Comparison of ENCODE assay signal across 24 mouse cellular contexts in the genomic region with DNA sequence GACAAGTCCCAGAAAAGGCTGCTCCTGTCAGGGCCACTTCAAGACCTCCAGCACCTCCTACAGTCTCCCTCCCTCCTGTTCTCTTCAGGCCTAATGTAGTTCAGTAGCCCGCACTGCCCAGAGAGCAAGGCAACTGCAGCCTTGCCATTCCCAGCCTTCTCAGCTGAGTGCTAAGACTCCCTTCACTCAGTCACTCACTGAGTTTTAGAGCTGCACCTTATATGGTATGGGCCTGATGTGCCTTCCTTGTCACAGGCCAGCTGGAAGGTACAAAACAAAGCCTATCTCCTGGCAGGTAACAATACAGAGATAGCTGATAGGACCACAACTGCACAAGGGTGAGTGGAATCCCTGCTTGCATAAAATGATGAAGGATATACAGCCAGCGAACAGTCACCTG. TPM values are rescaled to one million over a fixed set of nuclear protein-coding genes. Genes with fewer than 3 reads are reported as not detected.
DNase-seq lines count a peak whose midpoint lies in the region; ATAC-seq lines count a peak whose summit lies in the region.
"Had no signal": no experiment of that assay in that cellular context is flagged by ENCODE, and none has a peak within 500 bp of the region (broad histone marks: within the 10 kb centered on the region; RNA-seq: fewer than 3 reads in every experiment).

No protein-coding gene starts in this region.

- H3K4me2 ChIP-seq in intestine, embryonic 14.5 days (ENCODE audit: low read length) = no peak overlapping the region
- H3K4me2 ChIP-seq in intestine, embryonic 15.5 days (replicated peaks) = no peak overlapping the region
- H3K4me2 ChIP-seq: embryonic facial prominence, embryonic 12.5 days; forebrain, embryonic 13.5 days; forebrain, embryonic 15.5 days had no signal

- no peaks in the 10 kb centered on the region for H3K36me3 ChIP-seq in intestine, embryonic 14.5 days (ENCODE audit: control insufficient read depth, insufficient read depth, low read length)
- no peaks in the 10 kb centered on the region for H3K36me3 ChIP-seq in intestine, embryonic 15.5 days
- H3K36me3 ChIP-seq: embryonic facial prominence, embryonic 10.5 days; embryonic facial prominence, embryonic 12.5 days; forebrain, embryonic 15.5 days; G1E had no signal

- WGBS in intestine, embryonic 14.5 days = 90% methylated on average over 2 of the region's 2 CpGs
- WGBS in intestine, embryonic 15.5 days = 87% methylated on average over 2 of the region's 2 CpGs

- no peak overlapping the region for H3K9ac ChIP-seq in intestine, embryonic 14.5 days (ENCODE audit: low read length)
- no peak overlapping the region for H3K9ac ChIP-seq in intestine, embryonic 15.5 days
- H3K9ac ChIP-seq: embryonic facial prominence, embryonic 12.5 days; forebrain, embryonic 13.5 days; forebrain, embryonic 15.5 days had no signal

- no peak for DNase-seq in frontal cortex, postnatal 10 days (ENCODE audit: low spot score in 2 of 2)
- peak; percentile 61 for DNase-seq in heart, adult 11 months
- DNase-seq in heart, adult 18-20 months = no peak
- peak; percentile 24 for DNase-seq in intestine, embryonic 14.5 days (ENCODE audit: low spot score)
- DNase-seq: adrenal gland, adult 8-10 months; adrenal gland, postnatal 14 days; adrenal gland, postnatal 36 days; B cell, adult 2 months; cerebellum, adult 11-12 months; cerebellum, adult 2 months; cerebellum, adult 9-10 months; cerebellum, postnatal 10 days; cerebellum, postnatal 25 days had no signal

- no peak overlapping the region for H3K27ac ChIP-seq in intestine, embryonic 14.5 days (ENCODE audit: low read depth)
- H3K27ac ChIP-seq in intestine, embryonic 15.5 days = no peak overlapping the region
- H3K27ac ChIP-seq: embryonic facial prominence, embryonic 10.5 days; embryonic facial prominence, embryonic 12.5 days; forebrain, embryonic 13.5 days; forebrain, embryonic 15.5 days had no signal

- H3K4me3 ChIP-seq in intestine, embryonic 14.5 days (ENCODE audit: low read depth, low read length) = no peak overlapping the region
- H3K4me3 ChIP-seq in intestine, embryonic 15.5 days (replicated peaks) = no peak overlapping the region
- H3K4me3 ChIP-seq: embryonic facial prominence, embryonic 10.5 days; embryonic facial prominence, embryonic 12.5 days; forebrain, embryonic 13.5 days; forebrain, embryonic 15.5 days had no signal

- no peaks in the 10 kb centered on the region for H3K9me3 ChIP-seq in intestine, embryonic 14.5 days (ENCODE audit: control insufficient read depth, low read length)
- no peaks in the 10 kb centered on the region for H3K9me3 ChIP-seq in intestine, embryonic 15.5 days
- H3K9me3 ChIP-seq: embryonic facial prominence, embryonic 10.5 days; embryonic facial prominence, embryonic 12.5 days; forebrain, embryonic 13.5 days; forebrain, embryonic 15.5 days; G1E had no signal

- 0 out of 2 replicates have a peak, but pooled peaks cover 4% of the 10 kb centered on the region for H3K27me3 ChIP-seq in intestine, embryonic 14.5 days (replicated peaks; ENCODE audit: control insufficient read depth, insufficient read depth, low read length)
- no peaks in the 10 kb centered on the region for H3K27me3 ChIP-seq in intestine, embryonic 15.5 days (replicated peaks)
- H3K27me3 ChIP-seq: CH12.LX; embryonic facial prominence, embryonic 12.5 days; forebrain, embryonic 13.5 days; forebrain, embryonic 15.5 days; Patski had no signal

- no peaks in the 10 kb centered on the region for H3K4me1 ChIP-seq in intestine, embryonic 14.5 days (replicated peaks; ENCODE audit: control insufficient read depth, insufficient read depth, low read length)
- H3K4me1 ChIP-seq in intestine, embryonic 15.5 days (replicated peaks) = no peaks in the 10 kb centered on the region
- H3K4me1 ChIP-seq: embryonic facial prominence, embryonic 12.5 days; forebrain, embryonic 13.5 days; forebrain, embryonic 15.5 days had no signal

- peak; percentile 17 for ATAC-seq in frontal cortex, adult (ENCODE audit: low TSS enrichment)
- ATAC-seq in intestine, embryonic 14.5 days (replicated peaks; ENCODE audit: low FRiP score, low TSS enrichment, low read depth) = no peak
- ATAC-seq in intestine, embryonic 15.5 days = no peak
- ATAC-seq: activated CD4-positive, CD25-positive, alpha-beta regulatory T cell, adult 4 months; CD4-positive, CD25-positive, alpha-beta regulatory T cell, adult 4 months; forebrain, embryonic 13.5 days; forebrain, embryonic 15.5 days; Patski had no signal

RNA-seq across cellular contexts. Expression of gene Zdhhc23, which starts 7.2 kb away (rescaled TPM):
- total RNA-seq in heart, adult 18-20 months (2021) = under 1 TPM; 0.27 to 0.95 TPM
- 2.4 and 2.7 TPM in 2 replicates for polyA plus RNA-seq in intestine, embryonic 14.5 days (2014; fragmentation: Nextera tagmentation; extraction: Ambion mirVana)
- 2.1 and 2.7 TPM in 2 replicates for polyA plus RNA-seq in intestine, embryonic 15.5 days (2015; fragmentation: Nextera tagmentation; extraction: Ambion mirVana)

RNA-seq across cellular contexts. Expression of gene Qtrt2, which starts 45.8 kb away (rescaled TPM):
- total RNA-seq in heart, adult 18-20 months (2021) = 10 to 100 TPM in 1 of 2 experiments, 1 to 10 TPM in 1; 9.9 to 13.0 TPM
- polyA plus RNA-seq in intestine, embryonic 14.5 days (2014; fragmentation: Nextera tagmentation; extraction: Ambion mirVana) = 34.3 and 38.0 TPM in 2 replicates
- polyA plus RNA-seq in intestine, embryonic 15.5 days (2015; fragmentation: Nextera tagmentation; extraction: Ambion mirVana) = 22.0 and 25.0 TPM in 2 replicates

Comparison
In these comparisons a context has a peak if more than half of its experiments do, and no peak if none do; other contexts are left out.
1. DNase-seq: peak in heart, adult 11 months (single experiment) and intestine, embryonic 14.5 days (single experiment); none in frontal cortex, postnatal 10 days (0 of 2) and heart, adult 18-20 months (0 of 2).